Mouse (Mus musculus) adrenal gland, adult (tissue): ENCODE measurements around the gene Egfem1.

Experiments
- DNase-seq, 2 experiments: peaks; one replicate each; pipeline ENCODE4 v3.0.0; 2022 to 2023; ENCODE audit warnings: low spot score in 1 of 2; ENCODE audit not compliant: inconsistent age in 2 of 2

Egfem1 gene

DNA sequence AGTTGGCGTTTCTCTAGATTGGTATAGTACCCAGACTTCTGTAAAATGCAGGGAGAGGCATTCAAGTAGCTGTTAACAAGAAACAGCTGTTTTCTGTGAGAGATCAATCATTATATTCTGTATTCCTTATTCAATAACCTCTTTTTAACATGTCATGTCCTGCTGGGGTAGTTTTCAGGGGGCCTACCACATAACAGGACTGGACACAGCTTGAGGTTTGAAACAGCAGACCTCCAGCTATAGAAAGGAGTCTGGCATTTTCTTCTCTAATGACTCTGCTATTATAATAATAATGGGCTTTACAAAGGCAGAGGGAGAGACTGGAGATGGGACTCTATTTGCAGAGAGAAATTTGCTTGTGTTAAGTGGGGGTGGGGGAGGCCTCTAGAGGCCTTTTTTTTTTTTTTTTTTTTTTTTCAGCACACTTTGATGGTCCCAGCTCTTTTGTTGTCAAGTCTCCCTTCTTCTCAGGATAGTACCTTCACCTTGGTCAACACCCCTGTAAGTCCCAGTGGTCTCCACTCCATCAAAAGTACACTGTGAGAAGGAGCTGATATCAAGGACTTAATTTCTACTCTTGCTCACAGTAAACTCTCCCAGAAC, 459.8 kb downstream of the Egfem1 start:
- DNase-seq = no peak

DNA sequence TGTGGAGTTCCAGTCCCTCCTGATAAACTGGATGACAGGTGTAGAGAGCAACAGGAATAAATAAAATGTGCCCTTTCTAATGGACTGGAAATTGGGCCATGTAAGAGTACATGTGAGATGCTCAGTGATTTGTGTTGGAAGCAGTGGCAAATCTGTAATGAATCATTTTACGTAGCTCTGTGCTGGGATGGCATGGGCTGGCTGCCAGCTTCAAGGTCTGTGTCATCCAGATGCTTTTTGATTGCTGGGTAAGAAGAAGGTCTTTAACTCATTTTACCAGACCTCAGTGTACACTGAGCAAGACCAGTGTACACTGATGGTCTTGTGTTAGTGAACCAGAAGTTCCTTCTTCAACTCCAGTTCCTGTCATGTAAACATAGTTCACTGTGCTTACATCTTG, 462.2 kb downstream of the Egfem1 start:
- peak; percentile 4 to 69 for DNase-seq

DNA sequence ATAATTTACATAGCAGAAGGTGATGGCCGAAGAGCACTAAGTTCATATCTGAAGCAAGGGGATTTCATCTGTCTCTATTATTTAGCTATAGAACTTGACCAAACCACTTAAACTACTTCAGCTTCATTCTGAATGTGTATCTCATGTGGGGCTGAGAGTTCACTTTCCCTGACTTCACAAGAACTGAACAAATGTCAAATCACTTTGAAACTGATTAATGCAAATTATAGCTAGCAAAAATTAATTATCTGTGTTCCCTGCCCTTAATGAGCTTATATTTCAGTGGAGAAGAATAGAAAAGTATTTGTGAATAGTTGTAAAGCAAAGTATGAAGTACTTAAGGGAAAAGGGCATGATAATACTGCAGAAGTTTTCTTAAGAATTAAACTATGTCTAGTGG, 481.3 kb downstream of the Egfem1 start:
- no peak for DNase-seq

DNA sequence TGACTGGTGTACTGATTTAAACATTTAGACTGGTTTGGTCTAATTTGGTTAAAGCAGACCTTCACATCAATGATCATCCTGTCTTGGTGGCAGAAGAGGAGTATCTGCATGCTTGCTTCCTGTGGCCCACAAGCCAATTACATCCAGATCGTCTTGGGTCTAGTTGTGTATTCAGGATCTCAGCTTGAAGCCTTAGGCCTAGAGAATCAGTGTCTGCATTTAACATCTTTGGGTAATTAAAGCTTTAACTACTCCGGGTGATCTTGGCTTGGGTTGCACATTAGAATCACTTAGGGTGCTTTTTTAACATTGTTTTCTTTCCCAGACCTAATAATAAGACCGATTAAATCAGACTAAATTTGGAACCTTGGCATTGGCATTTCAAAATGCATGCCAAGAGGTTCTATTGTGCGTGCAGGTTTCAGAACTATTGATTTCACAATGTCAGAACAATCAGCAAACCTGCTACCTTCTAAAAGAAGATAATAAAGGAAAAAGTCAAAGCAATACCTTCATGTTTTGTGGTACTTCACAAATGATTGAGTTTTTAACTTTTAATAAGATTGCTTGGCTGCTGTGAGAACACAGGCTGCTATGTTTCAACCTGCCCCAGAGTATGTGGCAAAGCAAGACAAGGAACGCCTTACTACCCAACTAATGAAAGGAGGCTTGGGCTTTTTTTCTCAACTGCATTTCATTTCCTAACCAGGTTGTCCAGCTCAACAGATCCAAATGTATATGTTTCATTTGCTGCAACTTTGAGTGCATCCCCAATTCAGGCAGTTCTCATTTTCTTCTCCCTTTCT, 496.4 kb downstream of the Egfem1 start:
- no peak for DNase-seq

DNA sequence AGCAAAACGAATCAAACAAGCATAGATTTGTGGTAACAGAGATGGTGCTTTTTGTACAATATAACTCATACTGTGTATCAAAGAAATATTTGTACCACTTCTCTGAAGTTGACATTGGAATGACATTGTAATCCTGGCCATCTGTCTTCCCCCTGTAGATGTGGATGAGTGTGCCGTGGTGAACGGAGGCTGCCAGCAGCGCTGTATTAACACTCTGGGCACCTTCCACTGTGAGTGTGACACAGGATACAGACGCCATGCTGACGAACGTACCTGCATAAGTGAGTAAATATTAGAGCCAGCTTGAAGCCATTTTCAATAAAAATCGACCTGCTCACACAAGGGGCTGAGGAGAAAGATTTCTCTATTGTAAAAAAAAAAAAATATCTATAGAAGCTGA, 500.9 kb downstream of the Egfem1 start:
- DNase-seq = no peak

DNA sequence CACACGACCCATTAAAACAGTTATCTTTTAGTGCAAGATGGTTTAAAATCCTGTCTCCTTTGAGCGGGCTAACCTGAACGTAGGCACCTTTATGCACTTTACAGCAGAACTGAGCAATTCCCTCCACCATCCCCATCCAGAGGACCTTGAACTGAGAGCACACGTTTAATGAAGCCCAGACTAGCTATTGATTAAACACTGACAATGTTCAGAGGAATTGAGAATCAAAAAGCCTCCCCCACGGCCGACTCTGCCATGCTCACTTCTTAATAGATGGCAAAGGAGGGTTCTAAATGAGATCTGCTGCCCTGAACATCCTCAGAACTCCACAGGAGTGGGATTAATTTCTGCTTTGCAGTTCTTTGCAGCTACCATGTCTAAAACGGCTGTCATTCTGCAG, 520.3 kb downstream of the Egfem1 start:
- no peak for DNase-seq

DNA sequence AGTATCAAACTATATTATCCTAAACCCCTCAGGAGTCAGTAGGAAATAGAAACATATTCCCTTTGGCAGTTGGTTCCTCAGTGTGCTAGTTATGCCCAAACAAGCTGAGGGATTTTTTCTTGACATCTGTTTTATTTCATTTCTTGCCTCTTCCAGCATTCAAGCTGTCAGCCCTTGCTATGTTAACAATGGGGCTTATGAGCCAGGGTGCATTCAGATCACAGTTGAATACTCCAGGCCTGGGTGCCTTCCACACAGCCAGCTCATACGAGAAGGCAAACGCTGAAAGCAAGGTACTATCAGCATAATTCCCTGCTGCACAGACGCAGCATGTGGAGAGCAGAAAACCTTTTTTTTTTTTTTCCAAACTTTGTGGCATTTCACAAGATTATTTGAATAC, 526.9 kb downstream of the Egfem1 start:
- DNase-seq = no peak

DNA sequence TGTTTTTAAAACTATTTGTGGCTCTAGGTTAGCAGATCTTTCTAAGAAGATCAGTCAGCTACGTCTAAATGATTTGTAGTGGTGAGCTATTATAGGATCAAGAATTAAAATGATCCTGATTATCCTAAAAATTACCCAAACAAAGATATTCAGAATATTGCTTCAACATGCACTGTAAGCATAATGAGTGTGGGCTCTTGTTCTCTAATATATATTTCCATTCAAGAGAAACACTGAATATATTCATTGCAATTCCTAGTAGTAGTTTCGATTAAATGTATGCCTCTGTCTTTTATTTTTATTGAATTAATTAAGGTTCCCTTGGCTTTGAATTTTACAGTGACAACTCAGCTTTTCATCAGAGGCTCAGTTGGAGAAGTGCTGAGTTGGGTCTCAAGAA, 527.4 kb downstream of the Egfem1 start:
- DNase-seq = no peak

DNA sequence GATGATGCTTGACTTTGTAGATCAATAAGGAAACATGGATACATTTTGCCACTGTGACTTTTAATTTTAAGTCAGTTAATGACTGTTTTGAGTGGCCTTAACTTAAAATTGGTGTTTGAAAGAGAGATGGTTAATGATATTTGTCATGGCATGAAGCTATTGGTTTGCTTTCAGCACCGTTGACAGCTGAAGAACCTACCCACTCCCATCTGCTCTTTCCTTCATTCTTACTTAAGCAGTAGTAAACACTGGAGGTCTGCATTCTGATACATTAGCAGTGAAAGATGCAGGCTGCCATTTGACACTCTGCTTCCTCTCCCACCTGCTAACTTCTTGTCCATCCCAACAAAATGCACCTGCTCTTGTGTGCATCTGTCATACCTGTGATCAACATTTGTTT, 537.8 kb downstream of the Egfem1 start:
- DNase-seq = no peak

DNA sequence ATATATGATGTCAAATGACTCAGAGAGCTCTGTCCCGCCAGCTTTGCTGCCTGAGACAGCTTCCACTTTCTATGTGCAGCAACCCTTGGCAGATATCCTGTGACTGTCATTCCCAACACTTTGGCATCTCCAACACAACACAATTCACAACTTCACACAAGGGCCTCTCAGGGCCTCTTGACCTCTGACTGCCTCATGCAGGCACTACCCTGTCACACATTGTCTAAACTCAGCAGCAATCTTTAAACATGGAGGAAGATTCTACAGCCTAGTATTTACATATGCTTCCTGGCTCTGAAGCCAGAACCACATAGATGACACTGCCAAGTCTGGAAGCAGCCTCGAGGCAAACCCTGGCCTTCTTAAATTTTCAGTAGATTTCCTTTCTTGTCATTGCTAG, 558.0 kb downstream of the Egfem1 start:
- DNase-seq = no peak

DNA sequence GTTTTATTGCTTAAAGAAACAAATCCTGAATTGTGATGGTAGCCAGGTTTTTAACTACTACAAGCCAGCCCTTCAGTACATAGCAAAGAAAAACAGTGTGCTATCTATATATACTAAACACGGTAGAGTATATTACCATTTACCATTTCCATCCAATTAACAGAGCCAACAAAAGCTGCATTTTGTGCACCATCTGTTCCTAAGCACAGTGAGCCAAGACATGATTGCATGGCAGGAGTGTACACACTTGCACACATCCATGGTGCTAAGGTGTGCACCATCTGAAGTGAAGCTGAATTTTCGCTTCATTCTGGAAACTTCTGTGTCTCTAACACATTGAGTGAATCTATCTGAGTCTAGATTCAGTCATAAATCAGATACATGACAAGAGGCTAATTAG, 585.0 kb downstream of the Egfem1 start:
- no peak for DNase-seq

DNA sequence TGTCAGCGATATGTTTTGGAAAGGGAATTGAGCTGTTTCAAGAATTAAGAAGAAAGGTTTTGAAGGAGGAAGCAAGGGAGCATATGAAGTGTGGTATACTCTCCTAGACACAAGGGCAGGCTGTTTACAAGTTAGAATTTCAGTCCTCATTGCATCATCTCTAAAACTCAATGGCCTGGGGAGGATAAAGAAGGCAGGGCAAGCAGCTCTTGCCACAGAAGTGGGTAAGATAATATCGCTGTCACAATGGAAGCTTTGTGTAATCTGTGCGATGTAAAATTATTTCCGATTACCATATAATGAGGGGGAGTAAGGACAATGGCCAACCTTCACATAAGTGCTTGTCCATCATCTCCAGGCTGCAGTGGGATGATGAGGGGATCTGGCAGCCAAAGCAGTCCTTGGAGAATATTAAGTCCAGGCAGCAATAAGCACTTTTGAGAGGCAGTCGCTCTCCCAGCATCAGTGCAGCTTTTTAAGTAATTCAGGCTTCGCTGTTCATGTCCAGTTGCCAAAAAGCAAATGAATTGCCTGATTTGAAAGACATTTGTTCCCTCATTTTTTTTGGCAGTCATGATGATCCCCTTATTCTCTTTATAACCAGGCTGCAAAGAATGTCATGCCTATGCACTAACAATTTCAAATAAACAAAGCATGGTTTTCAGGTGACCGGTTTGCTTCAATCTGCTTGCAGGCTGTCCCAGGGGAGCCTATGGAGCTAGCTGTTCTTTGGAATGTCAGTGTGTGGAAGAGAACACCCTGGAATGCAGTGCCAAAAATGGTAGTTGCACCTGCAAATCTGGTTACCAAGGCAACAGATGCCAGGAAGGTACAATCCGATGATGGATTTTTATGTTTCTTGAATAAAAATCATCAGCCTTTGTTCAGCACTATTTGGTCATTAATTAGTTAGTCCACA, 607.8 kb downstream of the Egfem1 start:
- peak in 1 of 2 experiments; percentile 26 for DNase-seq

DNA sequence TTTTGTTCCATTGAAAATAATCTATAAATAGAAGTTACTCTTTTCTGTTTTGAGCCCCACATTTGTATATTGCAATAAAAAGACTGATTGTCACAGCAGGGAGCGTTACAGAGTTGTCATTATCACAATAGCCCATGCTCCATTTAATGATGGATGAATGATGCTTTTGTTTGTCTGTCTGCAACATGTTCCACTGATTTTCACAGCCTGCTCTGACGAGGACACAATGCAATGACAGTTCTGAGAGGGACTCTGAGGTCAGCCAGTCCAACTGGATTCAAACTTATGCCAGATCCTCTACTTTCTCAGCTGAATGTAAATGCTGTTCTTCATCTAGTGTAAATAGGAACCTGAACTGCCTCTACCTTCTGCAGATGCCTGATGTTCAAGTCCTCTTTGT, 619.3 kb downstream of the Egfem1 start:
- no peak for DNase-seq

DNA sequence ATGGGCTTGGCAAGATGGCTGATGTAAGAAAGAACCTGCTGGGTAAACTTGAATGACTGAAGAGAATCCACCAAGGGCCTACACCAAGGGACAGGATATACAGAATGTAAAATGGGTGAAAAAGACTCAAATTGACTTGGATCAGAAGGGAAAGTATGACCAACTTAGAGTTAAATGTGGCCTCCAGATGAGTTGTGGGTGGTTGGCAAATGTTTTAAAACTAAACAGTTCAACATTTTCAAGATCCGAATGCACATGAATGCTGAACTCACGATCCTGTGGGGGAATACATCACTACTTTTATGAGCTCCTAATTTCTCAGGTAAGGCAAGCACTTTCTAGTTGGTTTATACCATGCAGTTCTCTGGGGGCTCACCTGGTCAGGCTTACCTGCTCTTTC, 625.0 kb downstream of the Egfem1 start:
- no peak for DNase-seq

DNA sequence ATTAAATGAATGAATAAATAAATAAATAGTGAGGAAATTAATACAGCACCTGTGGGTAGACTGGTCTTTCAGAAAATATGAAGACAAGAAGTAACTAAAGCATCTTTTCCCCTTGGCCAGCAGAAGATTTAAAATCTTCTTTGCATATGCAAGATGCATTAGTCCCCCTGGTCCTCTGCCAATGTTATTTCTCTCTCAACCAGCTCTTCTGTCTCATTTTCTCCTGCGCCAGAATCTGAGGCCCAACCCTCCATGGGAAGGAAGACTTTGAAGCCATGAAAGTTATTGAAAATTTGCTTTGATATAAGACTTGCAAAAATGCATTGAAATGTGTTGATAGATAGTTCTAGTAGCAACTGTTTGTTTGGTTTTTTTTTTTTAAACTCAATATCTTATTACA, 625.6 kb downstream of the Egfem1 start:
- no peak for DNase-seq

DNA sequence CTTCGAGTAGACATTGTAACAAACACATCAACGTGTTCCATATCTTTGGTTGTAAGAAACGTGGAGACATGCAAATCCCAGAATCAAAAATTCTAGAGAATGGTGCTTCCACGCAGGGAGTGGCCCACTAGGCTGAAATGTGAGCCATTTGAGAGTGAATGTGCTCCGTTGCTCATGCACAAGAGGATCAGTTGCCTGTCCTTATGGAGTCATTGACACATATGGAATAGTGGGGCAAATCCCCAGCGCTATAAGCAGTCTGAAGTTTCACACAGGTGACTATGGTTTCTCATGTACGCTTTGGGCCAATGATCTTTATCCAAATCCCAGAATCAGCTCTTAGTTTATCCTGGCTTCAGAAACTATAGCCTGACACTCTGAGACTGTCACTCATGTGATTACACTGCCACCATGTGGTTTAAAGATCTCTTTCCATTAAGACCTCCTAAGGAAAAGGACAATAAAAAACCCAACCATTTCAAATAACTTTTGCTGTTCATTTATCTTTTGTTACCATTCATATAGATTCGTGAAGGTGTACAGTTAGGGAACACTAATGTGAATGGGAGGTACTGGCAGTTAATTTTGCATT, 644.6 kb downstream of the Egfem1 start:
- DNase-seq = peak in 1 of 2 experiments; percentile 65

DNA sequence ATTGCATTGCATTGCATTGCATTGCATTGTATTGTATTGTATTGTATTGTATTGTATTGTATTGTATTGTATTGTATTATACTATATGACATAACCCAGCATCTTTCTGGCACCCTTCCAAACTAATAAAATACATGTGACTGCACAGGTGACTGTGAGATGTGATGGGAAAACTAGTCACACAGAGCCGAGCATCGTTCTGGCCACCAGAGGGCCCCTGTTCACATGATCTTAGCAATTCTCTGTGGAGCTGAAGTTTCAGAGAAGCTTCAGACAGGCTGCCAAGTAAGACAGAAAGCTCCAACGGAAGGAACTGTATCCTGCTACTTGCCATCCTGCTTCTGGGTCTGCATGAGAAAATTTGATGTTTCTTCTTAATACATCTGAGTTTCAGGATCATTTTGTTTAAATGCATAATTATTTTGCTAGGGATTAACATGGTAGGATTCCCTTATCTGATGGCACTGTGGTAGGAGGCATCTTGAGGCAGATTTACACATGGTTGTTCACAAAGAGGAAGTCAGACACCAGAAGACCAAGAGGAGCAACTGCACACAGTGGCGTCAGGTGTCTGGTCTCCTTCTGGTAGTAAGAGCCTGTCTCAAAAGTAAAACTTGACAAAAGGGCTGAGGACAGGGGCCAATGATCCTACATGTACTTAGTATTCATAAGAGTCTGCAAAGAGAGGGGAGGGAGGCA, 648.4 kb downstream of the Egfem1 start:
- DNase-seq = peak; percentile 11 to 66

DNA sequence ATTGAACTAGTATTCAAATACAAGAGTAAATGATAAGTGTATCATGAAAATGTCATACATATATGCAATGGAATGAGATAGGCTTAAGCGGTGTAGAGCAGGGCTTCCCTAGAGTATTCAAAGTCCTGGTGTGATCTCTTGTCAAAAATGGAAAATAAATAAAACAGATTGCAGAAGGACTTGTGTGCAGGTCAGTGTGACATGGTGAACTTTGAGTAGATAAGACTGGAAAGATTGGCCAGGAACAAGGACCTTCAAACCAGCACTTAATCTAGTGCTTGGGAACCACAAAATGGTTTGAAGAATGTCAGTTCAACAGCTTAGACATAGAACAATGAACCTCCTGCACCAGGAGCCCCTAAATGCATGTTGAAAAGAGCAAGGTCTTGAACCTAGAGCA, 649.7 kb downstream of the Egfem1 start:
- DNase-seq = peak in 1 of 2 experiments; percentile 24

DNA sequence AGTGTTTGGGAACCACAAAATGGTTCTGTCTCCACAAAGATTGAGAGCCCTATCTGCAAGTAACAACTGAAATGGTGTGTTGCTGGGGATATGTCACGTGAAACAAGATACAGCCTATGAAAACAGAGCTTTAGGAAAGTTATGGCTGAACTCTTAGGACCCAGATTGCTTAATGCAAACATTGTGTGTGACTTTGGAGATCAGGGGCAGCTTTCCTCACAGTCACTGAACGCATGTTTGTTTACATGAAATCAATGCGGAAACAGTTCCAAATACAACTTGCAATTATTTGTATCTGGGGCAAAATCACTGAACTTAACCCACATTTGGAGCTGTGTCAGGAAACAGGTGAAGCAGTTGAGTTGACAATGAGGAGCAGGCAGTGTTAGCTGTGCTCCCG, 650.8 kb downstream of the Egfem1 start:
- DNase-seq = no peak

DNA sequence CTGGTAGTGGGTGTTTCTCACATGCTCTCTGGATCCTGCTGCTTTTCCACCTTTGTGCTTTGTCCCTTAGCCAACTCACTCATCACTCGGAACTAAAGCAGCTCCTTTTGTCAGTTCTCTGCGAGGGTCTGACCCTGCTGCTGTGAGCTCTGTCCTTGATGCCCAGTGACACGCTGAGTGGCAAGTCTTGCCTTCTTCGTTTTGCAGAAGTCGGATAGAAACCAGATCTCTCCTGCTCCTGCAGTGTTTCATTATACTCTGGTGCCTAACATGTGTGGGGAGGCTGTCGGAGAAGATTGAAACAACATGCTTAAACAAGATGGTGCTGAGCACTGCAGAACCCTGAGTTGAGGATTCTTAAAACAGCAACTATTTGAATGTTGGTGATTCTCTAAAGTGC, 652.4 kb downstream of the Egfem1 start:
- DNase-seq = no peak

DNA sequence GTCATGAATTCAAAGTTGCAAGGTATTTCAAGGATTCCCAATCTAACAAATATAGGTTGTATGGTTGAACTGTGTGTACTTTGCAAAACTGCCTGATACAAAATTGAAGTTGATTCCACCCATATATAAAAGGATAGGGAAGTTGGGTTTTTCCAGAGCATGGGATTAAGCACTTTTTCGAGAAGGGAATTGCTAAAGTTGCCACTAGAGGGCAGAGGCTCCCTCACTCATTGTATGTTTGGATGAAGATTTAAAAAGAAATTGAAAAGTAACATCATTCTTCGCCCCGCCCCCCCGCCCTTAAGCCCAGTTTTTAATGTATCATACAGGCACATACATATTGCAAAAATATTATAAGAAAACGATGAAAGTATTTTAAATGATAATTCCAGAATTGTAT, 657.5 kb downstream of the Egfem1 start:
- DNase-seq = peak in 1 of 2 experiments; percentile 31
